Mouse (Mus musculus): Measurements from ENCODE around the gene Gm42791. TPM values are rescaled to one million over a fixed set of nuclear protein-coding genes. Genes with fewer than 3 reads are reported as not detected.

The Gm42791 gene
- total and polyA plus RNA-seq, 2 experiments from 2014 or later, result 5.7 TPM; not detected in 1

DNA sequence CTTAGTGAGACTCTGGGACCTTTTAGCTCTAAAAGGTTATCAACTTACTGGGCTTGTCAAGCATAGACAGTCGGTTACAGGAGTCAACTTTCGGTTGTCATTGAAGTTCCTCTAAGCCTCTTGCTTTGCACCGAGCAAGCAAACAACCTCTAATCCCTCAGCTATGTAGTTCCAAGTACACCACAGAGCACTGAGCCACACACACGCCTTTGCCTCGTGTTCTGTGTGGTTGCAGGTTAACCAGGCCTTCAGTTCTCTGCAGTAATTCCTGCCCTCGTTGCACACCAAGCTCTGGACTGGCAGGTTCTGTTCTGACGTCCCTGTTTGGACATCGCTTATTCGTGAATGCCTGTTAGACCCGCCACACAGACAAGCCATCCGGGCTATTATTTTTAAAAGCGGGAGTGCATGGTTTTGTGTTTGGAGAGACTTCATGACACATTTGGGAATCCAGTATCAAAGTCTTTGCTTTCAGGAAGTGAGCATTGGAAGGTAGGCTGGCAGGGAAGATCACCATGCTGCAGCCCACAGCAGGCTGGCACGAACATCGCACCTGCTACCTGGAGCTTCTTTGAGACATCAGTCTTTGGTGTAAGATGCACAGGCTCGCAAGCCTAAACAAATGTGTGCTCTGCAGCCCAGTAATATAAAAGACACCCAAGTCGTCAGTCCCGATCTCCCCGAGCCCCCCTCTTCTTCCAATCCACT, 16.3 kb downstream of the Gm42791 start:
- WGBS, result 63% methylated on average over 18 of the region's 18 CpGs
- no peak for TF ChIP-seq CTCF (IDR thresholded peaks at IDR 0.05; ENCODE audit: low read depth)
- Histone ChIP-seq H3K27ac (ENCODE audit: low read depth, low read length) (no peak overlapping the region), H3K4me2 (ENCODE audit: low read depth) (no peak overlapping the region), H3K36me3 (ENCODE audit: insufficient read depth) (no peaks in the 10 kb centered on the region), H3K4me3 (ENCODE audit: low read depth, low read length) (no peak overlapping the region), H3K9me3 (ENCODE audit: low read length) (no peaks in the 10 kb centered on the region), H3K9ac (no peak overlapping the region), H3K4me1 (ENCODE audit: insufficient read depth) (no peaks in the 10 kb centered on the region; the same call in 1 of the 2 replicates), H3K27me3 (ENCODE audit: insufficient read depth, low read length) (no peaks in the 10 kb centered on the region)
- no peak for ATAC-seq
- DNase-seq, result no peak

- Histone ChIP-seq H3K27me3 (ENCODE audit: insufficient read depth, low read length) (no peaks in the 10 kb centered on the region), H3K4me1 (ENCODE audit: insufficient read depth) (peaks cover 4% of the 10 kb centered on the region), H3K27ac (ENCODE audit: low read depth, low read length) (no peak overlapping the region), H3K9ac (no peak overlapping the region), H3K4me2 (ENCODE audit: low read depth) (no peak overlapping the region), H3K36me3 (ENCODE audit: insufficient read depth) (no peaks in the 10 kb centered on the region), H3K4me3 (ENCODE audit: low read depth, low read length) (no peak overlapping the region), H3K9me3 (ENCODE audit: low read length) (no peaks in the 10 kb centered on the region)
- ATAC-seq, result no peak
- TF ChIP-seq CTCF (IDR thresholded peaks at IDR 0.05; ENCODE audit: low read depth), result no peak
- no peak for DNase-seq
- WGBS, result 33% methylated on average over 14 of the region's 14 CpGs
Measured at GRCm38 (mm10) chr5:148977698-148978457, 17.1 kb downstream of the Gm42791 start.

DNA sequence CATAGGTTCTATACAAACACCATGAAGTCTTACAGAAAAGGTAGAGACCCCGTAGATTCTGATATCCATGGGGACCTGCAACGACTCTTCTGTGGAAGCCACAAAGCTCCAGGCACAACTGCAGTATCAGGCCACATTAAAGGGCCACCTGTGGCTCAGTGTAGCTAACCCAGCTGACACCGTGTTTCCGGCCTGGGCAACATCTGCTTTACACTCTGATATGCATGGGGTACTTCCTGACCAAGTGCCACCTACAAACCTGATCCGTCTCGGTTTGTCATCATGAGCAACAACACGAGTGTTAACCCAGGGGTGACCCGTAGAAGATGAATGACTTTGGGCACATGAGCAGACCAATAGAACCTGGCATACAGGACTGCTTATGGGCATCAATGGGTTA, 18.1 kb downstream of the Gm42791 start:
- Histone ChIP-seq H3K4me2 (ENCODE audit: low read depth) (no peak overlapping the region), H3K27ac (ENCODE audit: low read depth, low read length) (no peak overlapping the region), H3K36me3 (ENCODE audit: insufficient read depth) (no peaks in the 10 kb centered on the region), H3K27me3 (ENCODE audit: insufficient read depth, low read length) (no peaks in the 10 kb centered on the region), H3K9ac (no peak overlapping the region), H3K4me3 (ENCODE audit: low read depth, low read length) (no peak overlapping the region), H3K9me3 (ENCODE audit: low read length) (no peaks in the 10 kb centered on the region), H3K4me1 (ENCODE audit: insufficient read depth) (peaks cover 7% of the 10 kb centered on the region)
- ATAC-seq (no peak), DNase-seq (no peak)
- WGBS, result 93% methylated on average over 8 of the region's 8 CpGs
- no peak for TF ChIP-seq CTCF (IDR thresholded peaks at IDR 0.05; ENCODE audit: low read depth)

GRCm38 (mm10) chr5:148975035-148975434, 19.9 kb downstream of the Gm42791 start:
- no peak for TF ChIP-seq CTCF (IDR thresholded peaks at IDR 0.05; ENCODE audit: low read depth)
- ATAC-seq, result no peak
- H3K4me1 ChIP-seq (ENCODE audit: insufficient read depth), result peaks cover 7% of the 10 kb centered on the region
- no peak overlapping the region for H3K9ac ChIP-seq
- WGBS, result 94% methylated on average over 12 of the region's 12 CpGs
- H3K27ac ChIP-seq (ENCODE audit: low read depth, low read length), result no peak overlapping the region
- H3K9me3 ChIP-seq (ENCODE audit: low read length), result no peaks in the 10 kb centered on the region
- H3K36me3 ChIP-seq (ENCODE audit: insufficient read depth), result no peaks in the 10 kb centered on the region
- H3K27me3 ChIP-seq (ENCODE audit: insufficient read depth, low read length), result no peaks in the 10 kb centered on the region
- no peak overlapping the region for H3K4me3 ChIP-seq (ENCODE audit: low read depth, low read length)
- DNase-seq, result no peak
- no peak overlapping the region for H3K4me2 ChIP-seq (ENCODE audit: low read depth)

DNA sequence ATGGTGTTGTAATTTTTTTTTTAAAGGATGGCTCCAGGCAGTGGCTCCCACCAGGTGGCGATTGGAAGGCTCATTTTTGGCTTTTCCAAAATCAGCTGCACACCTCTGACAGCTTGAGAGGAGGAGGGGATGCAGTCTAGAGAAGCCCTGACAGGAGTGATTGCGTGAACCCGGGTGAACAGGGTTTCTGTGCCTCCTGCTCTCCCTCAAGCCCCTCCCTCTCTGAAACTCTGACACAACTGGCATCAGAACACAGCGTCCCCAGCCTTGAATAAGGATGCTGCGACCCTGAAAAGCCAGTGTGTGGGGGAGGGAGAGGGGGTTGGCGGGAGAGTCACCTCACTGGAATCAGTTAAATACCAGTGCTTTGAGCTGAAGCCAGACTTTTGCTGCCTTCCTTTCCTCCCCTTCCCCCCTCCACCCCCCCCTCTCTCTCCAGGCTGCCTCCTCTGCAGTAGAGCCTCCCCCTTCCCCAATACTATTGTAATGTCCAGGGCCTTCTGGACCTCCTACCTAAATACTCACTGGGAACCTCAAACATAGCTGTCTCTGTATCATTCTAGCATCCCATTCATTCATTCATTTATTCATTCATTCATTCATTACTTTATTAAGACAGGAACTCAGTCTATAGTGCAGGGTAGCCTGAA, 21.8 kb downstream of the Gm42791 start:
- 8% methylated on average over 6 of the region's 6 CpGs for WGBS
- ATAC-seq, result peak; percentile 58; the same call in 1 of the 2 replicates
- 0 out of 2 replicates have a peak, but pooled peaks have one; percentile 4 for TF ChIP-seq CTCF (IDR thresholded peaks at IDR 0.05; ENCODE audit: low read depth)
- Histone ChIP-seq H3K27me3 (ENCODE audit: insufficient read depth, low read length) (no peaks in the 10 kb centered on the region), H3K9ac (no peak overlapping the region), H3K4me3 (ENCODE audit: low read depth, low read length) (no peak overlapping the region), H3K27ac (ENCODE audit: low read depth, low read length) (no peak overlapping the region), H3K36me3 (ENCODE audit: insufficient read depth) (no peaks in the 10 kb centered on the region), H3K4me1 (ENCODE audit: insufficient read depth) (peaks cover 7% of the 10 kb centered on the region), H3K9me3 (ENCODE audit: low read length) (no peaks in the 10 kb centered on the region), H3K4me2 (ENCODE audit: low read depth) (no peak overlapping the region)
- peak; percentile 43 for DNase-seq

- no peak overlapping the region for H3K4me2 ChIP-seq (ENCODE audit: low read depth)
- DNase-seq, result no peak
- peaks cover 10% of the 10 kb centered on the region for H3K4me1 ChIP-seq (ENCODE audit: insufficient read depth)
- H3K27ac ChIP-seq (ENCODE audit: low read depth, low read length), result no peak overlapping the region
- no peak overlapping the region for H3K9ac ChIP-seq
- no peaks in the 10 kb centered on the region for H3K9me3 ChIP-seq (ENCODE audit: low read length)
- H3K27me3 ChIP-seq (ENCODE audit: insufficient read depth, low read length), result no peaks in the 10 kb centered on the region
- WGBS, result 88% methylated on average over 8 of the region's 8 CpGs
- ATAC-seq, result no peak
- TF ChIP-seq CTCF (IDR thresholded peaks at IDR 0.05; ENCODE audit: low read depth), result no peak
- no peak overlapping the region for H3K4me3 ChIP-seq (ENCODE audit: low read depth, low read length)
- H3K36me3 ChIP-seq (ENCODE audit: insufficient read depth), result no peaks in the 10 kb centered on the region
Measured at GRCm38 (mm10) chr5:148972167-148972566, 22.8 kb downstream of the Gm42791 start.

DNA sequence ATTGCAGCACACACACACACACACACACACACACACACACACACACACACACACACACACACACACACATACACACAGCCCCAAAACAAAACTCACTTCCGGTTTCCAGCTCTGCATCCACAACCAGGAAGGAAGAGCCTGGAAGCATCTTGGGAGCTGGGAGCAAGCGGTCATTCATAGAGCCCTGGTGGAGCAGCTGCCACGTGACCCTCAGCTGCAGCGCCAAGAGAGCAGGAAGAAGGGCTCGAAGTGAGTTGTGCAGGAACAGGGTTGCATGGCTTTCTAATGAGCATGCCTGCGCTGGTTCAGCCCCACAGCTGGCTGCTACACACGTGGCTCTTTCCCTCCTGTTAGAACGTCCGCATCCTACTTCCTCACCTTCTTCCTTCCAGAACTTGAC, 25.3 kb downstream of the Gm42791 start:
- H3K27me3 ChIP-seq (ENCODE audit: insufficient read depth, low read length), result no peaks in the 10 kb centered on the region
- 63% methylated on average over 9 of the region's 9 CpGs for WGBS
- DNase-seq, result no peak

More for the DNA sequence above, 25.3 kb downstream of the Gm42791 start:
- no peak for ATAC-seq
- Histone ChIP-seq H3K4me2 (ENCODE audit: low read depth) (no peak overlapping the region), H3K27ac (ENCODE audit: low read depth, low read length) (no peak overlapping the region), H3K4me3 (ENCODE audit: low read depth, low read length) (no peak overlapping the region), H3K4me1 (ENCODE audit: insufficient read depth) (peaks cover 26% of the 10 kb centered on the region), H3K9ac (no peak overlapping the region), H3K36me3 (ENCODE audit: insufficient read depth) (no peaks in the 10 kb centered on the region), H3K9me3 (ENCODE audit: low read length) (no peaks in the 10 kb centered on the region)
- no peak for TF ChIP-seq CTCF (IDR thresholded peaks at IDR 0.05; ENCODE audit: low read depth)

All from forebrain, postnatal 0 days (tissue).